Mouse (Mus musculus): ENCODE measurements around the gene Ngrn. TPM values are rescaled to one million over a fixed set of nuclear protein-coding genes. Genes with fewer than 3 reads are reported as not detected.

Ngrn gene
- total RNA-seq, 2 experiments from 2014 or later: 16.8 to 20.4 TPM

DNA sequence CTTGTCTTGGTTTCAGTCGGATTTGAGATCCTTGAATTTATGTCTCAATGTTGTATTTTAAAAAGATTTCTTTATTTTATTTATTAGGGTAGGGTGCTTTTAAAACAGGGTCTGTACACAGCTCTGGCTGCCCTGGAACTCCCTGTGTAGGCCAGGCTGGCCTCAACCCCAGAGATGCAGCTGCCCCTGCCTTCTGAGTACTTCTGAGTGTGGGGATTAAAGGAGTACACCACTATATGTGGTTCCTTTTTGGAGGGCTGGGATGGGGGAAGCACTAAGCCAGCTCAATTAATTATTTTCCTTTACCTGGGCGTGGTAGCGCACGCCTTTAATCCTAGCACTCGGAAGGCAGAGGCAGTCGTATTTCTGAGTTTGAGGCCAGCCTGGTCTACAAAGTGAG is 35.4 kb downstream of the Ngrn start:
- DNase-seq: no peak
- intact Hi-C loops (cut with DNase I): no loop called here

DNA sequence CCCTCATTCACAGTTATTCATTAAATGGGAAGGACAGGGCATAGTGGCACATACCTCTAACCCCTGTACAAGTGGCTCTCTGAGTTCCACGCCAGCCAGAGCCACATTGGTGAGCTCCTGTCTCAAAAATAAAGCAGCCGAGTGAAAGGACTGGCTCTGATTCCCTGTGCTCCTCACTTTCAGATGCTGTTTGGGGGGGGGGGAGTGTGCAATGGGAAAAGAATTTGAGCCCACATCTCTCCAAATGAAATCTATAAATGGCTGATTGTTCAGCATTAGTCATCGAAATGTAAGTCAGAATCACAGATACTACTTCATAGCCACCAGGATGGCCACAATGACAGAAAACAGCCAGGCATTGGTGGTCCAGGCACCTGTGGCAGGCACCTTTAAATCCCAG is 36.0 kb downstream of the Ngrn start:
- DNase-seq: no peak
- intact Hi-C loops (cut with DNase I): no loop called here

DNA sequence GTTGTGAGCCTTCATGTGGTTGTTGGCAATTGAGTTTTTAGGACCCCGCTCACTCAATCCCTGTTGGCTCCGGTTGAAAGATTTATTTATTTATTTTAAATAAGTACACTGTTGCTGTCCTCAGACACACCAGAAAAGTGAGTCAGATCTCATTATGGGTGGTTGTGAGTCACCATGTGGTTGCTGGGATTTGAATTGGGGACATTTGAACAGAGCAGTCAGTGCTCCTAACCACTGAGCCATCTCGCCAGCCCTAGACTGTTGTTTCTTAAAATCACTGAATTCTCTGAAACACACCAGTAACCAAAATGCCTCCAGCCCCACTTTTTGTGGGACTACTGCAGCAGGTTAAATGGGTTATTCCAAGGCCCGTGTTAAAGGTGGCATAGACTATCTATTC is 37.7 kb downstream of the Ngrn start:
- intact Hi-C loops (cut with DNase I): no loop called here

DNA sequence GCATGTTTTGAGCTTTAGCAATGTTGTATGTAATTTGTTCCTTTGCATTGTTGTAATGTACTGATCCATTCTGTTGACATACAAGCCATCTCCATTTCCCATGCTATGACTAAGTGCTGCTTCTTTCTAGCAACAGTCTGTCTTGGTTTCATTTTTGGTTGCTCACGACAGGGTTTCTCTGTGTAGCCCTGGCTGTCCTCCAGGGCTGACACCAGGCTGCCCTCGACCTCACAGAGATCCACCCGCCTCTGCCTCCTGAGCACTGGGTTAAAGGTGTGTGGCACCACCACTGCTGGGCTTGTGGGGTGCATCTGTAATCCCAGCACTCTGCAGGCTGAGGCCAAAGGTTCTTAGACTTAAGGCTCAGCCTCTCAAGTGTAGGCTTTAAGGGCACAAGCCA is 38.6 kb downstream of the Ngrn start:
- DNase-seq: no peak
- intact Hi-C loops (cut with DNase I): no loop called here

More for the DNA sequence above, 37.7 kb downstream of the Ngrn start:
- no peak for DNase-seq

DNA sequence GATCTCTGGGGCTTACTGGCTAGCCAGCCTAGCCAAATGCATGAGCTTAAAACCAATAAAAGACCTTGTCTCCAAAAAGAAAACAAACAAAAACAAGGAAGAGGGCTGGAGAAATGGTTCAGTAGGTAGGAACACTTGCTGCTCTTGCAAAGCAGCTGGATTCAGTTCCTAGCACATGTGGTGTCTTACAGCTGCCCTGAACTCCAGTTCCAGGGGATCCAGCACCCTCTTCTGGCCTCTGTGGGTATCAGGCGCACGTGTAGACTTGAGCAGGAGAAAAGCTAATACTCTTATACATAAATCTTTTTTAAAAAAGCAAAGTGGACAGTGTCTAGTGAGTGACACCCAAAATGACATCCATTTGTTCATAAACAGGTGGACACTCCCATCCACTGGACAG is 40.5 kb downstream of the Ngrn start:
- no peak for DNase-seq
- intact Hi-C loops (cut with DNase I): no loop called here

DNA sequence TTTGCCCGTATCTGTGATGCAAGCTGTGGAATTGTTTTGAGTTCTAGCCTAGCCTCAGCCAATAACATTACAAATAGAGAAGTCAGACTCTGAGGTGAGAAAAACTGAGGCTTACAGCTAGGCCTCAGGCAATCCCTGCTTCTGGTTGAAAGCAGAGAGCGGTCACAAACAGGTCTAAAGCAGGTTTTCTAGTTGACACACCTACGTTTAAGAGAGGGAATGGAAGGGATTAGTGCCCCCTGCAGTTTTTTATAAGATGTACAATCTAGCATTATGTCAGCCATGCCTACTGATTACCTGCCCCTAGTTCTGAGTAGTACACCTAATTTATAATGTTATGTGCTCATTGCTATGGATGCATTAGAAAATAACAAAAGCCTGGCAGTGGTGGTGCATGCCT is 46.8 kb downstream of the Ngrn start:
- intact Hi-C loops (cut with DNase I): no loop called here
- no peak for DNase-seq

DNA sequence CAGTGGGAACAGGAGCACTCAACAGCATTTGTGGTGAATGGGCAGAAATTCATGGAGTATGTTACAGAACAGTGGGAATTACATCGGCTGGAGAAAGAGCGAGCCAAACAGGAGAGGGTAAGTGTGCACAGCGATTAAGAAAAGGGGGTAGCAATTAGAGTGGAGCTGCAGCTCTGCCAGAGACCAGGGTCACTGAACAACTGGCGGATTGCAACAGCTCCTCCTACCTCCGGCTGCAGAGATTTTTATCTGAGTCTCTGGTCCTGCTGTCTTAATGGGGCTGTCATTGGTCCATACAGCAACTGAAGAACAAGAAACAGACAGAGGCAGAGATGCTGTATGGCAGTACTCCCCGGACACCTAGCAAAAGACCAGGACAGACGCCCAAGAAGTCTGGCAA is 49.8 kb downstream of the Ngrn start:
- intact Hi-C loops (cut with DNase I): no loop called here
- DNase-seq: no peak

Other genes with a start within 250 kb of the Ngrn start
- gene Zfp710, start 236.4 kb upstream of the Ngrn start, total RNA-seq (2021): 10 to 100 TPM; 24.2 to 26.5 TPM
- 100 to 1,000 TPM; 186 to 375 TPM for gene Idh2, start 145.8 kb upstream of the Ngrn start, total RNA-seq (2021)
- gene Sema4b, start 74.4 kb upstream of the Ngrn start, total RNA-seq (2021): 1 to 10 TPM; 1.6 TPM
- 1 to 10 TPM; 4.9 to 8.2 TPM for gene Cib1, start 28.4 kb upstream of the Ngrn start, total RNA-seq (2021)
- gene Gdpgp1, start 28.4 kb upstream of the Ngrn start, total RNA-seq (2021): under 1 TPM; 0.69 to 0.79 TPM
- gene Ttll13, start 14.8 kb upstream of the Ngrn start, total RNA-seq (2021): under 1 TPM; 0.17 to 0.33 TPM
- gene Vps33b, start 8.4 kb downstream of the Ngrn start, total RNA-seq (2021): 1 to 10 TPM; 2.9 to 3.4 TPM
- gene Prc1, start 33.2 kb downstream of the Ngrn start, total RNA-seq (2021): 1 to 10 TPM; 1.2 to 1.3 TPM
- 1 to 10 TPM; 5.2 to 9.9 TPM for gene Rccd1, start 63.2 kb downstream of the Ngrn start, total RNA-seq (2021)
- 10 to 100 TPM in 1 of 2 experiments, 1 to 10 TPM in 1; 9.7 to 12.1 TPM for gene Unc45a, start 79.8 kb downstream of the Ngrn start, total RNA-seq (2021)
- 10 to 100 TPM; 17.6 to 21.1 TPM for gene Hddc3, start 81.9 kb downstream of the Ngrn start, total RNA-seq (2021)
- 100 to 1,000 TPM; 139 to 157 TPM for gene Man2a2, start 110.2 kb downstream of the Ngrn start, total RNA-seq (2021)
- 1 to 10 TPM; 3.5 to 5.2 TPM for gene Fes, start 126.7 kb downstream of the Ngrn start, total RNA-seq (2021)
- 10 to 100 TPM; 40.7 to 48.6 TPM for gene Furin, start 144.2 kb downstream of the Ngrn start, total RNA-seq (2021)